ENCODE assay signal across 8 mouse cellular contexts in genomic region chr12:111812611-111813010, GRCm38 (mm10). TPM values are rescaled to one million over a fixed set of nuclear protein-coding genes. Genes with fewer than 3 reads are reported as not detected.
DNase-seq lines count a peak whose midpoint lies in the region; ATAC-seq and TF ChIP-seq lines count a peak whose summit lies in the region.

No protein-coding gene starts in this region.

- no peak for ATAC-seq in liver, embryonic 11.5 days (replicated peaks; ENCODE audit: low FRiP score)
- no peak for ATAC-seq in intestine, postnatal 0 days
- no peak for ATAC-seq in neural tube, embryonic 15.5 days (ENCODE audit: low FRiP score)

- peaks cover 8% of the 10 kb centered on the region; the same call in 1 of the 2 replicates for H3K36me3 ChIP-seq in liver, embryonic 11.5 days (ENCODE audit: control insufficient read depth, insufficient read depth, low read length)
- peaks cover 12% of the 10 kb centered on the region; the same call in 1 of the 2 replicates for H3K36me3 ChIP-seq in intestine, postnatal 0 days (ENCODE audit: control insufficient read depth, insufficient read depth)
- H3K36me3 ChIP-seq in neural tube, embryonic 15.5 days, result peaks cover 12% of the 10 kb centered on the region; the same call in 1 of the 2 replicates

- H3K27ac ChIP-seq in liver, embryonic 11.5 days (ENCODE audit: low read depth, low read length), result no peak overlapping the region
- H3K27ac ChIP-seq in embryonic fibroblast, embryonic 13.5 days (ENCODE audit: insufficient read depth, low read length), result no peak overlapping the region
- H3K27ac ChIP-seq in intestine, postnatal 0 days (ENCODE audit: low read depth, low read length), result no peak overlapping the region
- H3K27ac ChIP-seq in neural tube, embryonic 15.5 days (replicated peaks), result no peak overlapping the region

- 71% methylated on average over 12 of the region's 12 CpGs for WGBS in liver, embryonic 11.5 days
- 50% methylated on average over 12 of the region's 12 CpGs for WGBS in intestine, postnatal 0 days
- 75% methylated on average over 12 of the region's 12 CpGs for WGBS in neural tube, embryonic 15.5 days

- intact Hi-C loops in left cerebral cortex, postnatal 10 days (cut with DNase I), result no loop called here

- H3K4me2 ChIP-seq in liver, embryonic 11.5 days, result peak overlapping the region; percentile 83
- peak overlapping the region; percentile 85 for H3K4me2 ChIP-seq in intestine, postnatal 0 days (replicated peaks; ENCODE audit: low read depth)
- H3K4me2 ChIP-seq in neural tube, embryonic 15.5 days, result peak overlapping the region; percentile 83

- TF ChIP-seq CTCF in embryonic fibroblast, embryonic 13.5 days (IDR thresholded peaks at IDR 0.05; ENCODE audit: borderline replicate concordance, insufficient read depth, low read length), result no peak
- no peak for TF ChIP-seq CTCF in intestine, postnatal 0 days (IDR thresholded peaks at IDR 0.05; ENCODE audit: low read depth)

- H3K9me3 ChIP-seq in liver, embryonic 11.5 days (ENCODE audit: control insufficient read depth, low read length), result no peaks in the 10 kb centered on the region
- H3K9me3 ChIP-seq in intestine, postnatal 0 days (ENCODE audit: control insufficient read depth), result no peaks in the 10 kb centered on the region
- no peaks in the 10 kb centered on the region for H3K9me3 ChIP-seq in neural tube, embryonic 15.5 days (replicated peaks)

- H3K4me1 ChIP-seq in liver, embryonic 11.5 days (replicated peaks; ENCODE audit: control insufficient read depth, insufficient read depth, low read length), result peaks cover 47% of the 10 kb centered on the region
- peaks cover 2% of the 10 kb centered on the region; the same call in 1 of the 2 replicates for H3K4me1 ChIP-seq in embryonic fibroblast, embryonic 13.5 days (ENCODE audit: control insufficient read depth, insufficient read depth, low read length)
- H3K4me1 ChIP-seq in intestine, postnatal 0 days (replicated peaks; ENCODE audit: control insufficient read depth, insufficient read depth, low read length), result peaks cover 10% of the 10 kb centered on the region; the same call in 1 of the 2 replicates
- H3K4me1 ChIP-seq in neural tube, embryonic 15.5 days, result peaks cover 51% of the 10 kb centered on the region

- peak overlapping the region; percentile 72 for H3K4me3 ChIP-seq in liver, embryonic 11.5 days (ENCODE audit: low read depth, low read length)
- H3K4me3 ChIP-seq in embryonic fibroblast, embryonic 13.5 days (ENCODE audit: insufficient read depth, low read length), result peak overlapping the region; percentile 61
- peak overlapping the region; percentile 61 for H3K4me3 ChIP-seq in intestine, postnatal 0 days (ENCODE audit: low read depth, low read length)
- peak overlapping the region; percentile 91 for H3K4me3 ChIP-seq in neural tube, embryonic 15.5 days (replicated peaks)

- no peak for TF ChIP-seq POLR2A in embryonic fibroblast, embryonic 13.5 days (IDR thresholded peaks at IDR 0.05; ENCODE audit: low read depth, low read length)

- no peaks in the 10 kb centered on the region for H3K27me3 ChIP-seq in liver, embryonic 11.5 days (replicated peaks; ENCODE audit: control insufficient read depth, insufficient read depth, low read length)
- H3K27me3 ChIP-seq in intestine, postnatal 0 days (replicated peaks; ENCODE audit: control insufficient read depth, insufficient read depth, low read length), result no peaks in the 10 kb centered on the region
- no peaks in the 10 kb centered on the region for H3K27me3 ChIP-seq in neural tube, embryonic 15.5 days (replicated peaks)

- peak overlapping the region; percentile 74 for H3K9ac ChIP-seq in liver, embryonic 11.5 days (ENCODE audit: low read depth, low read length)
- peak overlapping the region; percentile 67; the same call in 1 of the 2 replicates for H3K9ac ChIP-seq in intestine, postnatal 0 days (ENCODE audit: low read depth, low read length)
- peak overlapping the region; percentile 53; the same call in 1 of the 2 replicates for H3K9ac ChIP-seq in neural tube, embryonic 15.5 days (replicated peaks)

- DNase-seq in liver, embryonic 11.5 days (ENCODE audit: low spot score), result no peak
- no peak for DNase-seq in liver
- DNase-seq in urinary bladder, adult 2 months (ENCODE audit: low spot score), result no peak
- no peak for DNase-seq in thymus, adult 18-20 months
- no peak for DNase-seq in left cerebral cortex, postnatal 10 days (ENCODE audit: extremely low spot score in 1 of 2, low spot score in 2 of 2)

RNA-seq across cellular contexts. Expression of gene Xrcc3, which starts 1.1 kb away (rescaled TPM):
- 20.0 and 20.9 TPM in 2 replicates for polyA plus RNA-seq in liver, embryonic 11.5 days (2014; fragmentation: Nextera tagmentation; extraction: Ambion mirVana)
- 2.7 and 2.9 TPM in 2 replicates for polyA plus RNA-seq in embryonic fibroblast, embryonic 13.5 days (2011; ENCODE audit: insufficient read length, low read depth, missing spikeins)
- 3.4 and 6.1 TPM in 2 replicates for polyA plus RNA-seq in intestine, postnatal 0 days (2015; fragmentation: Nextera tagmentation; extraction: Ambion mirVana)
- 2.5 and 4.6 TPM in 2 replicates for polyA plus RNA-seq in neural tube, embryonic 15.5 days (2015; fragmentation: Nextera tagmentation; extraction: Ambion mirVana)
- polyA plus RNA-seq in urinary bladder, adult 2 months (2012; rRNA removed), result 3.3 and 3.5 TPM in 2 replicates
- 1 to 10 TPM; 3.0 to 3.2 TPM for total RNA-seq in left cerebral cortex, postnatal 10 days (2021)

RNA-seq across cellular contexts. Expression of gene Zfyve21, which starts 1.4 kb away (rescaled TPM):
- 95.5 and 95.6 TPM in 2 replicates for polyA plus RNA-seq in liver, embryonic 11.5 days (2014; fragmentation: Nextera tagmentation; extraction: Ambion mirVana)
- 32.0 and 32.9 TPM in 2 replicates for polyA plus RNA-seq in embryonic fibroblast, embryonic 13.5 days (2011; ENCODE audit: insufficient read length, low read depth, missing spikeins)
- polyA plus RNA-seq in intestine, postnatal 0 days (2015; fragmentation: Nextera tagmentation; extraction: Ambion mirVana), result 104 and 107 TPM in 2 replicates
- 39.8 and 64.0 TPM in 2 replicates for polyA plus RNA-seq in neural tube, embryonic 15.5 days (2015; fragmentation: Nextera tagmentation; extraction: Ambion mirVana)
- 77.0 and 87.5 TPM in 2 replicates for polyA plus RNA-seq in urinary bladder, adult 2 months (2012; rRNA removed)
- total RNA-seq in left cerebral cortex, postnatal 10 days (2021), result 10 to 100 TPM; 14.9 to 19.2 TPM

RNA-seq across cellular contexts. Expression of gene Klc1, which starts 54.0 kb away (rescaled TPM):
- polyA plus RNA-seq in liver, embryonic 11.5 days (2014; fragmentation: Nextera tagmentation; extraction: Ambion mirVana), result 56.8 and 59.3 TPM in 2 replicates
- polyA plus RNA-seq in embryonic fibroblast, embryonic 13.5 days (2011; ENCODE audit: insufficient read length, low read depth, missing spikeins), result 103 and 124 TPM in 2 replicates
- polyA plus RNA-seq in intestine, postnatal 0 days (2015; fragmentation: Nextera tagmentation; extraction: Ambion mirVana), result 42.9 and 45.7 TPM in 2 replicates
- 504 and 568 TPM in 2 replicates for polyA plus RNA-seq in neural tube, embryonic 15.5 days (2015; fragmentation: Nextera tagmentation; extraction: Ambion mirVana)
- 96.5 and 122 TPM in 2 replicates for polyA plus RNA-seq in urinary bladder, adult 2 months (2012; rRNA removed)
- total RNA-seq in left cerebral cortex, postnatal 10 days (2021), result 100 to 1,000 TPM; 901 to 907 TPM
